Mouse (Mus musculus) heart, postnatal 0 days (tissue): Measurements from ENCODE around the gene Flnb.

Source experiments
- CTCF ChIP-seq: IDR thresholded peaks from 2 replicates; pipeline ENCODE4 v1.5.1; 2016; ENCODE audit warnings: antibody characterized with exemption, control low read depth, low read depth
- EP300 ChIP-seq: IDR thresholded peaks from 2 replicates; pipeline ENCODE4 v1.6.1; 2016; ENCODE audit warnings: antibody characterized with exemption, low read depth

DNA sequence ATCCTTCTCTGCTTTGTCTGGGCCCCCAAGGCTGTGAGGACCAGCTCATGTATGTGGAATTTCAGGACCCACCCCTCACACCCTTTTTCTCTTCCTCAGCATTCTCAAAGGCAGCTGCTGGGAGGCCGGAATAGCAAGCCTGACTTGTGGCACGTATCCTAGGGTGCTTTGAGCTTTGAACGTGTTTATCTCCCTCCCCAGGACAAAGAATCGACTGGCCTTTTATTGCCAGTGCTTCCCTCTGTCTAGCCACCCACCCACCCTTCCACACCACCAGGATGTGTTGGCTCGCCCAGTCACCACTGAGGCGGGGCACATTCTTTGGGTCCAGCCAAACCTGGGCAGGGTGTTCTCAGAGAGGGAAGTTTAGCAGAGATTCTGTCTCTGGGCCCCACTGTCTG lies 136.3 kb downstream of the Flnb start:
- TF ChIP-seq CTCF = no peak
- no peak for TF ChIP-seq EP300
